Mouse (Mus musculus): ENCODE data around the gene Nkd2.

Nkd2 gene

DNA sequence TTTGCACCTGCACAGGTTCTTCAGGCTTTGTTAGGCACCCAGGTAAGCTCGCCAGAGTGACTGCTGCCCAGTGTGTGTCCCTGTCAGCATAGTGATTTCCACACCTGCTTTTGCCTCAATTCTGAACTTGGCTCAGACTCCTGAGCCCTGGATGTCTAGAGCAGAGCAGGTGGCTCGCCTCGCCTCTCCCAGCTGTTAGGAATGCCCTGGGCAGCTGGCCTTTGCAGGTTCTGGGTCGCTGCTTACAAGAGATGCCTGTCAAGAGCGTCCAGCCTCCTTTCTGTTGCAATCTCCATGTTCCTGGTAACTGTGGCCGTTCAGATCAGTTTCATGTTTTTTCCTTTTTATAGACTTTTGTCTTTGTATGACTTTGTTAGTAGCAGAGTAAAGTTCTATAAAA is 31.1 kb downstream of the Nkd2 start:
- no peak for DNase-seq (ENCODE audit: extremely low spot score)

- no peak for DNase-seq (ENCODE audit: extremely low spot score)
Observed at GRCm38 (mm10) chr13:73814181-73814580, 33.2 kb downstream of the Nkd2 start.

DNA sequence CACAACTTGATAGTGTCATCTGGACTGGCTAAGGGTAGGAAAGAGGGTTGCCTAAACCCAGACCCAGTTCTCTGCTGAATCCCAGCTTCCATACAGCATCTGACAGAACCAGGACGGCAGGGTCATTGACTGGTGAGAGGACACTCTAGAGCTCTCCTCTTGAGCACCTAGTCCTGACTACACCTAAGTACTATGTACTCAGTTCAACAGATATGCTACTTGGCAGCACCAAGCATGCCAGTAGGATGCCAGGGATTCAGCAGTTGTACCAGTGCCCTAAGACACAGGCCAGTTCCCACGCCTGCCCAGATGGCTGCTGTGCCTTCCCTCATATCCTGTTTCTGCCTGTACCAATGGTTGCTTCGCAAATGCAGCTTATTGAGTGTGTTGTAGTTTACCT is 34.5 kb downstream of the Nkd2 start:
- no peak for DNase-seq (ENCODE audit: extremely low spot score)

DNA sequence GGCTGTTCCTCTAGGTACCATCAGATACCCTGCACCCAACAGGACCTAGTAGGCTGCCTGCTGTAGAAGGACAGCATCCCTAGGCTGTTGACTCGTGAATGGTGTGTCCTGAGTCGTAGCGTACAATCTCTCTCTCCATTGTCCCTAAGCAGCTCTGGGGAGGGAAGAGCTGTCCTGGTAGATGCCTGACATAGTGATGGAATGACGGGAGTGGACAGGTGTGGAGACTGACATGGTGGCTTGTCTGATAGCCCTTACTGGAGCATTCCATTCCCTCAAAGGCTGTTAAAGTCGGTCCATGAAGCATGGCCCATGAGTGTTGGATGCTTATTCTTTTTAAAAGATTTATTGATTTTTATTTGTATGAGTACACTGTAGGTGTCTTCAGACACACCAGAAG is 42.5 kb downstream of the Nkd2 start:
- DNase-seq (ENCODE audit: extremely low spot score) = no peak

DNA sequence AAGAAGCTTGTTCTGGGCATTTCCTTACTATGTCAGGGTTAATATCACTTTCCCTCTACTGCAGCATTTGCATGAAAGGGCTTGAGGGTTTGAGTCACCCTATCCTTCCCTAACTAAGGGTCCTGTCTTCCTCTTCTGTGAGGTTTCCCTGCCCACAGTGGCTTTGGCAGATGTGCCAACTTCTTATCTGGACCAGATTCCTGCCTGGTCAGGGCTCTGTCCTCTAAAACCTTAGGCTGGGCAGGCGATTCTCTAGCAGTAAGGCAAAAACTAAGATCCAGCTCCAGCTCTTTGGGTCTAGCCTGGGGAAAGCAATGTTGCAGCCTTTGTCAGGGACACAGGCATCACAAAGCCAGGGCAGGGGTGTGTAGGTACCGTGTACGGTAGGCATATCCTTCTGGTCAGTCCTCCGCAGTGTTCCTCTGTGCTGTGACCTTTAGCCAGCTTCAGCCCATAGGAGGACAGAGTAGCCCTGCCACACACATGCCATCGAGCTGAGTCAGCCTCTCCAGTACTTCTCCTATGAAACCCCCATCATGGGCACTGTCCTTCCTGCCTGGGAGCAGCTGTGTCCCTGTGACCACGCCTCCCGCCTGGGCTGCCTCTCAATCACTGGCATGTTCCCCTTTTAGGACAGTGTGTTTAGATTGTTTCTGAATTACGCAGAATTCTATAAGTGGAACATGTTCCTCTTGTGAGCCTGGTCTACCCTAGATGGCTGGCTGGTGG is 43.8 kb downstream of the Nkd2 start:
- DNase-seq (ENCODE audit: extremely low spot score) = no peak

DNA sequence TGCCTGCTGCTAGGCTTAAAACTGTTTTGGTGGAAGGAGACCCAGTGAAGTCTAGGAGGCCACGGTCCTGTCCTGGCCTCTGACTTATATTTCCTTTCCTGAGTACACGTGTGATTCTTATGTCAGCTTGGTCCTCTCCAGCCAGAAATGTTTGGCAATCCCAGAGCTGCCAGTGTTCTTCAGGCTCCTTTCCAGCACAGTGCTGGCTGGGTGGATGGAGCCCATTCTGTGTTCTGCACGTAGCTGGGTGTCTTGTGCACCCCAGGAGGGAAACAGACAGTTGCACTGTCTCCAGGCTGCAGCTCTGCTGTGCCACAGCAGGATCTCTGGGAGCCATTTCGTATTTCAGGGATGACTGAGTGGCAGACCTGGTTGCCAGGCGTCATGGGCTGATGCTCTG is 48.3 kb downstream of the Nkd2 start:
- DNase-seq (ENCODE audit: extremely low spot score) = no peak

DNA sequence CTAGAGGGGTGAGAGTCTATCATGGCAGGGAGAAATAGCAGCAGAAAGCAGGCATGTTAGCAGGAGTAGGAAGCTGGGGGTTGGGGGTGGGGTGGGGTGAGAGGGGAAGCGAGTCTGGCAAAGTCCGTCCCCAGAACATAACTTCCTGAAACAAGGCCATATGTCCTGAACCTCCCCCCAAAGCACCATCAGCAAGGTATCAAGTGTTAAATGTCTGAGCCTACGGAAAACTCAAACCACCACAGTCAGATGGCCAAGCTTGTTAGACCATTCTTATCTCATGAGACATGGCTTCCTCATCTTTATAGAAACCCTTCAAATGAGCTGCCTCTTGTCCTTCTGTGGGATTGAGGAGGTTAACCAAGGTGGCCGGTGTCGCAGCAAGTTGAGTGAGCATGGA is 54.3 kb downstream of the Nkd2 start:
- DNase-seq (ENCODE audit: extremely low spot score) = no peak

GRCm38 (mm10) chr13:73792176-73792575 is 55.3 kb downstream of the Nkd2 start:
- no peak for DNase-seq (ENCODE audit: extremely low spot score)

GRCm38 (mm10) chr13:73782486-73782885 is 64.9 kb downstream of the Nkd2 start:
- DNase-seq (ENCODE audit: extremely low spot score) = no peak

- DNase-seq (ENCODE audit: extremely low spot score) = no peak
Observed at GRCm38 (mm10) chr13:73777578-73777977, 69.9 kb downstream of the Nkd2 start.

GRCm38 (mm10) chr13:73775786-73776185 is 71.6 kb downstream of the Nkd2 start:
- DNase-seq (ENCODE audit: extremely low spot score) = no peak

DNA sequence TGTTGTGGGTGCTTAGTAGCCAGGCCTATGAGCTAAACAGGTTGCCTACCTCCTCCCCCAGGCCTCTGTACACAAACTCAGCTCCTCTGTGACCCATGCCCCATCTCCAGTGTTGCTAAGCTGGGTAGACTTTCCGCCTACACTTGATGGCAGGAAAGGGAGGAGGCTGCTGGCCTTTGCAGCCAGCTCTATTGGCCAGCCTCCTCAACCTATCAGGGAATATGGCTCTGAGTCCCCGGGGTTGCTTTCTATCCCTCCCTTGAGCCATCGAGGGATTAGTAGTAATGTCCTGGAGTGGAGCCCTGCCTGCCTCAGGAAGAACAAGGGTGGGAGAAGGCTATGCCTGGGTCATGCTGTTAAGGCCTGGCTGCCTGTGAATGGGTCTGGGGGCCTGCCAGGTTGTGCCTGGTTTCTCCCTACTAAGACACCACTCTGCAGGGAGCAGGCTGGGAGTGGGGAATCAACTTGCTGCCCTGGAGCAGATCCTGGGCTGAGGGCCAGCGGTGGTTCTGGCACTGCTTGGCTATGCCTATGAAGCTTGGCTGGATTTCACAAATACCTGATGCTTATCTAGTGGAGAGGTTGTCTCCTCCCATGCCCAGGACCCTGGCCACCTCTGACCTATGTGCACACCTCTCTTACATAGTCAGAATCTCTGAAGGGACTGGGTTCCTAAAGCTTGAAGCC is 73.8 kb downstream of the Nkd2 start:
- DNase-seq (ENCODE audit: extremely low spot score) = no peak

DNA sequence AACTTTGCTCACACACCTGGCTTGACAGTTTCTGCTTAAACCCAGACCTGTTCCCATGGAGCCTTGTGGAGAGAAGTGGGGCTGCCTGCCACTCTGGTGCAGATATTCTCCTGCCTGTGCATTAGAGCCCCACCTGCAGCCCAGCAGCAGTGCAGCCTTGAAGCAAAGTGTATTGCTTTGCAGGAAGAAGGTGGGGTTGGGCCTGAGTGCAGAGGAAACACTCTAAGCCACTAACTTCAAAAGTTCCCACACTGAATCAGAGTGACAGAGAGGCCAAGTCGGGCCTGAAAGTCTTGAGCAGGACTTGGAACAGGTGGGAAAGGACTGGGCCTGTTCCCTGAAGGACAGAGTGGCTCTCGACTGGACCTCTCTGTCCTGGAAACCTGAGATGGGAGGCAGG is 74.8 kb downstream of the Nkd2 start:
- DNase-seq (ENCODE audit: extremely low spot score) = no peak

- no peak for DNase-seq (ENCODE audit: extremely low spot score)
Observed at GRCm38 (mm10) chr13:73771131-73771530, 76.3 kb downstream of the Nkd2 start.

GRCm38 (mm10) chr13:73769916-73770682 is 77.3 kb downstream of the Nkd2 start:
- DNase-seq (ENCODE audit: extremely low spot score) = no peak

All from embryo, embryonic 9.5 days (tissue).